Mouse (Mus musculus) spleen, postnatal 14 days (tissue): ENCODE measurements around the gene Ntm.

Experiments used
- DNase-seq, 2 experiments: peaks; one replicate each; pipeline ENCODE4 v3.0.0; 2021 to 2022; ENCODE audit warnings: low spot score in 2 of 2

Ntm gene

GRCm38 (mm10) chr9:29759060-29759459, 203.9 kb downstream of the Ntm start:
- no peak for DNase-seq

DNA sequence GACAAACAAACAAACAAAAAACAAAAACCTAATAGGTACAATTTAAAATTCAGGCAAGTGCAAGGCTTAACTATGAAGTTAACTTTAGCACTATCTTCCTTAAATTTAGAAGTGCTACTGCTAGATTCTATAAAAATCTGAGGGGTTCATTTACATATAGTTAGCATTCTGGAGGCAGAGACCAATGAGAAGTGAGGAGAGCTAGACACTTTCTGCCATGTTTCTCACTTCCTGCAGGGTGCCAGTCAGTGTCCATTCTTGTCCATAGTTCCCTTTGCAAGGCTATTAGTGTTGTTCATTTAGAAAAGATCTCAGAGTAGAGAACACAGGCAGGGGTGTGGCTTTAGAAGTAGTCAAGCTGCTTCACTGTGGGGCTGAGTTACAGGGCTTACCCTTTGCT, 208.6 kb downstream of the Ntm start:
- no peak for DNase-seq

GRCm38 (mm10) chr9:29751396-29751795, 211.5 kb downstream of the Ntm start:
- no peak for DNase-seq

GRCm38 (mm10) chr9:29750371-29751014, 212.4 kb downstream of the Ntm start:
- no peak for DNase-seq

- DNase-seq, result no peak
Measured at GRCm38 (mm10) chr9:29748070-29748469, 214.9 kb downstream of the Ntm start.

GRCm38 (mm10) chr9:29738835-29739526, 224.0 kb downstream of the Ntm start:
- DNase-seq, result no peak

DNA sequence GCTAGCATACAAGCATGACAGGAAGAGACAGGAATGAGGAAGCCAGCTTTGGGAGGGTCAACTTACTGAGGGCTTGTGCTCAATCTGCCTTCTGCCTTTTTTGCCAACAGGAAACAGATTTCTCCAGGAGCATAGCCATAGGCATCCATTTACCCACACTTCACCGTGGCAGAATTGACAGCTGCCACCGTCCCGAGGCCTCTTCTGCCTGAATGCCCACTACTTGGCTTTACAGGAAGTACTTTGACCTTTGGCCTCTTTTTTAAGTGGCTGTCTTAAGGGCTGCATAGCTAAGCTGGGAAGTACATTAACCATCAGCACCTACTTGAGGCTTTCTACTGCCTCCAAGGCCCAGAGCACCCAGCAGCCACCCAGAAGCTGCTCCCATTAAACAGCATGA, 226.9 kb downstream of the Ntm start:
- DNase-seq, result no peak

DNA sequence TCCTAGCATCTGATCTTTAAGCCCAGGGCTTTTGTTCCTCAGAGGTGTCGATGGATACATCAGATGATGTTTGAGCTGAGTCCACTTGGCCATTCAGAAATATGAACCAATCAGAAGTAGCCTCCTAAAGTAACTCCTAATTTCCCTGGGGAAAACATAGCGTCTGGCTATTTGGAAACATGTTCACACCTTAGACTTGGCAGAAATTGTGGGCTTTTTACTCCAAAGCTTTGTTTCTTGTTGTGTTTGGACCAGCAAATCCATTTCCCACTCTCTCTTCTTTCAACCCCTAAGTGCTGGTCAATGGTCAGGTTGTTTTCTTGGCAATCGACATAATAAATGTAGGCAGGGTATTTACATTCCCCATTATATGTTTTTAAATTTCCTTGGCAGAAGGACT, 230.0 kb downstream of the Ntm start:
- DNase-seq, result no peak

GRCm38 (mm10) chr9:29731672-29732071, 231.3 kb downstream of the Ntm start:
- no peak for DNase-seq

DNA sequence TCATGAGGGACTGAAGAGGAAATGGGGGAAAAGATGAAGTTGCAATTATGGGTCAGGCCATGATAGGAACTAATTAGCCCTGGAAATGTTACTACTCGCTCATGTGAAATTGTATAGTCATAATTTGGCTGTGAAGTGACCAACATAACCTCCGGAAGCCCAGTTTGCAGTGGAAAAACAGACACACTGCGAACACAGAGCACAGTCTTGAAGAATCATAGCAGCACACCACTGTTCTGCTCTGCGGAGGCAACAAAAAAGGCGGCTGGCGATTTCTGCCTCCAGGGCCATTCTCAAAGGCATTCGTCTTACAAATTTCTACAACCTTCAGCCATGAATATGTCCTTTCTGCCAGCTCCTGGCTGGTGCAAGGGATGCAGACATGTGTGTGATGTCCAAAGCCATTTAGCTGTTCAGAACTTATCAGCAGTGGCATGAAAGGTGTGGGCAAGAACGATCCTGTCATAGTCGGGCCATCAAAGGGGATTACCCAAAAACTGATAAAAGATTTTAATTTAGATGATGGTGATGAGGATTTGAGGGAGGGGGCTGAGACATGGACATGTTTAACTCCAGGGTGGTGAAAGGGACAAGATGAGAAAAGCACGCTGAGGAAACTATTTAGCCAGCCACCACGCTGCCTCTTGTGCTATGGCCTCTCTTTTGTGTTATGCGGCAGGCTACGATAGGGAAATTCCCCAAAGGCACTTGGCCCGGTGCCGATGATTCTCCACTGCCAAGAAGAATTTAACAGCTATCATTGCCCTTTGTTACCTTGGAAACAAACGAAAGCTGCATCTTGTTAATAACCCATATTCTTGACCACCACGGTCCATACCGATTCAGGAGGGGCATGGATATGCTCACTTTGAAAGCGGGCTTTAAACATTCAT, 235.2 kb downstream of the Ntm start:
- no peak for DNase-seq

DNA sequence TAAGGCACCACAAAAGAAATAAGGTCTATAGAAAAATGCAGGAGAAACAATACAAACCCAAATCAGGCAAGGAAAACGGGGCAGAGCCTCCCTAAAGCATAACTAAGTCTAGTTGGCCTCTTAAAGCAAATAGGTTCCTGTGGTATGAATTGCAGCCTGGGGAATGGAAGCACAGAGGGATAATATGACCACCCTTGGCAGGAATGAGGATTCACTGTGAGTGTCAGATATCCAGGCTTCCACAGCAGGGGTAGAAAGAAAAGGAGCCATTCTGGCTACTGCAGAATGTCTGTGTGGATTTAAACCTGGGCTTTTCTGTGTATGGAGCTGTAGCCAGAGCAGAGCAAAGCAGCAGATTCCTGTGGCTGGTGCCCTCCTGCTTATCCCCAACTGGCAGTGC, 241.5 kb downstream of the Ntm start:
- DNase-seq, result no peak

DNA sequence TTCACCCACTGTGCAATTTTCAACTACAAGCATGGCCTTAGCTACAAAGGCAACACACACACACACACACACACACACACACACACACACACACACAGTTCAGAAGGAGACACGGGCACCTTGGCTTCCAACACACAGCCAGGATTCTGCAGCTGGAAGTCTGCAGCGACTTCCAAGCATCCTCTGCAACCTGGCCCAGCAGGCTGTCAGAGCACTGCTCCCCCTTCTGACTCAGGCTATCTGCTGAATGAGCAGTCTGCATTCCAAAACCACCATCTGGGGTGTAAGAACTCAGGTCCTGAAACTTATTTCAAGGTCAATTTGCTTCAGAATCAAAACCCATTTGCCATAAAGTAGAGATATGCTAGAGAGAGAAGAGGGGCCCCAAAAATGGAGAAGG, 246.1 kb downstream of the Ntm start:
- no peak for DNase-seq

DNA sequence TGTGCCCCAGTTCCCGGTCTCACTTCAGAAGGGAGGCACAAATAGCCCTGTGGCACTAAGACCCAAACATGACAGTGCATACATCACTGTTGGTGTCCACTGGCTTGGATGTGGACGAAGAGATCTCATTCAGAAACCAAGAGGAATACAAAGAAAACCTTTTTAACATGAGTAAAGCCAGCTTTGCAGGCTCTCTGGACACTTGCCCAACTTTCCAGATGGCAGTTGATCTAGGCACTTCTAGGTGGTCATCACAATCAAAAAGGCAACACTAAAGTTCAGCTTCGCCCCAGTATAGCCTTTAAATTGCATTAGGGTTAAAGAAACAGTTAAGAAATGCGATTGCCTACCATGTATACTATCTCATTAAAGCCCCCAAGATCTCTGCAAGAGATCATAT, 264.7 kb downstream of the Ntm start:
- DNase-seq, result no peak

GRCm38 (mm10) chr9:29694151-29694550, 268.8 kb downstream of the Ntm start:
- no peak for DNase-seq

DNA sequence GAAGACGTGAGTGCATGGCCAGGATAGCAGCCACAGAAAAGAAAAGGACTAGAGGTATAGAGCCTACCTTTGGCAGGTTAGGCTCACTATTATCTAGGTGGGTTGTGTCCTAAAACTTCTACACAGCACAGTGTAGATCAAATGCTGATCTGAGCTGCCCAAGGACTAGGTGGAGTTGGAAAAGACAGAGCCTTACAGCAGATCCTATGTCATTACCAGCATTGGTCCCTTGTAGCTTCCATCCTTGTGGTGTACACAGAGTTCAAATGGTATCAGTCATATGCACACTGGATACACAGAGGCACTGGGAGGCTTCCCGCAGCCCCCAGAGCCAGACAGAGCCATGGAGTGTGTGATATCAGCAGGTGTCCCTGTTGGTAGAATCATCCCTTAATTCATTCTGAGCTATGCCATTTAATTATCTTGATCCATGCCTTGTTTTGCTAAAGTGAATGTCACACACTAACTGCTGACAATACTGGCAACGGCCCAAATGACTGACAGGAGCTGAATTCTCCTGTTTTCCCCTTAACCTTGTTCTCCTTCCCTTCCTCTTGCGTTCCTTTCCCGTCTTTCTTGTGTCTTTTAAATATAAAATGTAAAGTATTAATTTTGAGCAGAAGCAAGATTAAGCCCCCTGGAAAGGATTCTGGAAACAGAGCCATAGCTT, 271.6 kb downstream of the Ntm start:
- no peak for DNase-seq

DNA sequence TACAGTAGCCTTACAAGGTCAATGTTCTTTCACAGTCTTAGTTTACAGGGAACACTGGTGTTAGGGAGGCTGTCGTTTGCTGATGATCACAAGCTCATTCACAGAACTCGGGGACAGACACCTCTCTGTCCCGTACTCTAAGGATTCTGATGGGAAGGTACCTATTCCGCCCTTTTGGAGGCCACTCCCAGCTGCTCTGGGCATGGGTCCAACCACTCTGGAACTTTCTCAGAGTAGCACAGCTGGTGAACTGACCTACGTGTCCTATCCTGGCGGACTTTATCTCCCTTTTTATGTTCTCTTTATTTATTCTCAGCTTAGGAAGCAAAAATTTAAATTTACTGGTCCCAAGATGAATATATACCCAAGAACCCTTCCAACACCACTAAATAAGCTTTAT, 280.7 kb downstream of the Ntm start:
- DNase-seq, result no peak

GRCm38 (mm10) chr9:29680677-29681076, 282.3 kb downstream of the Ntm start:
- no peak for DNase-seq

GRCm38 (mm10) chr9:29673911-29674310, 289.0 kb downstream of the Ntm start:
- no peak for DNase-seq

DNA sequence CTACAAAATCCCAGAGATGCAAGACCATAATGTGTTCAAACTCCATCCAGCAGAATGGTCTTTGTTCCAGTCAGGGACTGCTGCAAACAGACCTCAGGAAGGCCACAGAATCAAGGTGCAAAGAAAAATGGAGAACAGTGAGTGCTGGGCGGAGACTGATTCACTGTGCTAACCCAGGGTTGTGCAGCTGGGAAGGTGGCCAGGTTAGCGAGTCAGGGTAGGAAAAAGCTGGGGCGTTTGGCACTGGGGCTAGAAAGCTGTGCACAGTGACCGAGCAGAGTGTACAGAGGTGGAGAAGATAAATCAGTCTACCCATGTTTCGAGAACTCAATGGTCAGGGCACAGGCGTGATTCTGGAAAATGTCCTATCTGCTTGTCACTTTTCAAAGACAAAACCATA, 291.1 kb downstream of the Ntm start:
- DNase-seq, result no peak

DNA sequence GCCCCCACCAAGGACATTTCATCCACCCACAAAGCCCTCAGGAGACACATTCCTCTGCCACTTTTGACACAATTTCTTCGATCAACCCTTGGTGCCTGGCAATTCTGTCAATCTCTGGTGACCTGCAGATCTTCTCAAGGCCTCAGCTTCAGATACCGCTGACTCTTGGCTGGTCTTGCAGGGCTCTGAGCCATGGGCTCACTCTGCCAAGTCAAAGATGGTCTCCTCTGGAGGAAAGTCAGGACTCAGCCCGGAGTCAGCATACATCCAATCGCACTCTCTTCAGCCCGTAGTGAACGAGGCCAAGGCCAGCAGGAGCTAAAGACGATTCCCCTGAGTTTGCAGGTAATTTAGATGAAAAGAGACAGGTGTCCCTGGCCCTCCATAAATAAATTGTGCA, 299.7 kb downstream of the Ntm start:
- DNase-seq, result no peak

DNA sequence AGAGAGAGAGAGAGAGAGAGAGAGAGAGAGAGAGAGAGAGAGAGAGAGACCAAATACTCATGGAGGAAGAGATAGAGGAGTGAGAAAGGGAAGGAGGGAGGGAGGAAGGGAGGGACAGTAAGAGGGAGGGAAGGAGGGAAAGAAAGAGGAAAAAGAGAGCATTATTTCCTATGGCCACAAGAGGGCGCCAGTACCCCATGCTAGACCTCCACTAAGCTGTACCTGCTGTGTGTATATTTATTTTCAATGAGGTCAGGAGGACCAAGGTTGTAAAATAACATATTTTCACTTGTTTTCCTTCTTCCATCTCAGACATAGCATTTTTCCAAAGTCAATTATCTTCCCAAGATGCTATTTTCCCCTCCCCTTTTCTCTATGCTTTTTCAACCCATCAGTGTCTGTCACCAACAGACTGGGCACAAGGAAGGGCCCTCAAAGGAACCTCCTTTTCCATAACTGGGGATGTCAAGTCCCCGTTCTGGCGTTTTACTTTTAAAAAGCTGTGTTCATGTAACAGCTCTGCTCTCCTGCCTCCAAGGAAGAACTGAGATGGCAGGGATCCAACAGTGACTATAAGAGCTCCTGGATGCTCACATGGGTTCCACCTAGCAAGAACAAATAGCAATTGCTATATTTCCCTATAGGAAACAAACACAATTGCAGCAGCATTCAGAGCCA, 301.3 kb downstream of the Ntm start:
- no peak for DNase-seq
